Mouse (Mus musculus): ENCODE measurements at regions not wholly inside any gene's neighbourhood (a gene's known extent, or its start where the extent isn't known, plus 50 kb on each side); places are given as distances from the start of the nearest gene placed in this dataset.
"Not testable (repeated sequence)": the region's sequence is repeated elsewhere in the genome, so short reads cannot be mapped to it uniquely, and the experiment has no call there.

- H3K27ac ChIP-seq (ENCODE audit: low read length); H3K36me3 ChIP-seq (ENCODE audit: control insufficient read depth, insufficient read depth, low read length); H3K9ac ChIP-seq (ENCODE audit: low read depth, low read length); H3K27me3 ChIP-seq (ENCODE audit: control insufficient read depth, insufficient read depth, low read depth, low read length); H3K4me2 ChIP-seq (ENCODE audit: low read length); H3K4me1 ChIP-seq (ENCODE audit: control insufficient read depth, insufficient read depth, low read length); H3K4me3 ChIP-seq (ENCODE audit: low read depth, low read length); H3K9me3 ChIP-seq (replicated peaks; ENCODE audit: control insufficient read depth, low read length, poor library complexity, severe bottlenecking): not testable (repeated sequence)
- peak; percentile 68 for ATAC-seq
- WGBS: 66% methylated on average over 3 of the region's 3 CpGs
Observed at GRCm38 (mm10) chr8:71823655-71824622, 57.9 kb upstream of the Zfp709 start.

GRCm38 (mm10) chr8:71822749-71823148, 59.1 kb upstream of the Zfp709 start:
- H3K36me3 ChIP-seq (ENCODE audit: control insufficient read depth, insufficient read depth, low read length); H3K4me2 ChIP-seq (ENCODE audit: low read length); H3K27ac ChIP-seq (ENCODE audit: low read length); H3K9ac ChIP-seq (ENCODE audit: low read depth, low read length); ATAC-seq; H3K4me1 ChIP-seq (ENCODE audit: control insufficient read depth, insufficient read depth, low read length); H3K27me3 ChIP-seq (ENCODE audit: control insufficient read depth, insufficient read depth, low read depth, low read length); H3K9me3 ChIP-seq (replicated peaks; ENCODE audit: control insufficient read depth, low read length, poor library complexity, severe bottlenecking); H3K4me3 ChIP-seq (ENCODE audit: low read depth, low read length): not testable (repeated sequence)
- 50% methylated on average over 1 of the region's 1 CpGs for WGBS

GRCm38 (mm10) chr8:71819936-71820335, 61.9 kb upstream of the Zfp709 start:
- not testable (repeated sequence) for H3K27ac ChIP-seq (ENCODE audit: low read length); H3K4me2 ChIP-seq (ENCODE audit: low read length); H3K9me3 ChIP-seq (replicated peaks; ENCODE audit: control insufficient read depth, low read length, poor library complexity, severe bottlenecking); H3K4me1 ChIP-seq (ENCODE audit: control insufficient read depth, insufficient read depth, low read length); H3K27me3 ChIP-seq (ENCODE audit: control insufficient read depth, insufficient read depth, low read depth, low read length); H3K36me3 ChIP-seq (ENCODE audit: control insufficient read depth, insufficient read depth, low read length); H3K9ac ChIP-seq (ENCODE audit: low read depth, low read length); H3K4me3 ChIP-seq (ENCODE audit: low read depth, low read length)
- WGBS: 79% methylated on average over 8 of the region's 8 CpGs
- ATAC-seq: peak; percentile 66

- H3K4me1 ChIP-seq (ENCODE audit: control insufficient read depth, insufficient read depth, low read length); H3K9ac ChIP-seq (ENCODE audit: low read depth, low read length); H3K36me3 ChIP-seq (ENCODE audit: control insufficient read depth, insufficient read depth, low read length); H3K27ac ChIP-seq (ENCODE audit: low read length); H3K4me2 ChIP-seq (ENCODE audit: low read length); H3K27me3 ChIP-seq (ENCODE audit: control insufficient read depth, insufficient read depth, low read depth, low read length); H3K9me3 ChIP-seq (replicated peaks; ENCODE audit: control insufficient read depth, low read length, poor library complexity, severe bottlenecking); H3K4me3 ChIP-seq (ENCODE audit: low read depth, low read length): not testable (repeated sequence)
- 92% methylated on average over 9 of the region's 9 CpGs for WGBS
- peak; percentile 66 for ATAC-seq
Observed at GRCm38 (mm10) chr8:71819381-71819780, 62.4 kb upstream of the Zfp709 start.

- H3K4me3 ChIP-seq (ENCODE audit: low read depth, low read length); H3K4me2 ChIP-seq (ENCODE audit: low read length); H3K9ac ChIP-seq (ENCODE audit: low read depth, low read length); H3K27ac ChIP-seq (ENCODE audit: low read length); H3K36me3 ChIP-seq (ENCODE audit: control insufficient read depth, insufficient read depth, low read length); ATAC-seq; H3K27me3 ChIP-seq (ENCODE audit: control insufficient read depth, insufficient read depth, low read depth, low read length); H3K9me3 ChIP-seq (replicated peaks; ENCODE audit: control insufficient read depth, low read length, poor library complexity, severe bottlenecking); H3K4me1 ChIP-seq (ENCODE audit: control insufficient read depth, insufficient read depth, low read length): not testable (repeated sequence)
- 92% methylated on average over 19 of the region's 20 CpGs for WGBS
Observed at GRCm38 (mm10) chr8:71816272-71817034, 65.4 kb upstream of the Zfp709 start.

GRCm38 (mm10) chr8:71815813-71816212, 66.0 kb upstream of the Zfp709 start:
- H3K36me3 ChIP-seq (ENCODE audit: control insufficient read depth, insufficient read depth, low read length); H3K9me3 ChIP-seq (replicated peaks; ENCODE audit: control insufficient read depth, low read length, poor library complexity, severe bottlenecking); H3K4me3 ChIP-seq (ENCODE audit: low read depth, low read length); H3K9ac ChIP-seq (ENCODE audit: low read depth, low read length); H3K27me3 ChIP-seq (ENCODE audit: control insufficient read depth, insufficient read depth, low read depth, low read length); H3K27ac ChIP-seq (ENCODE audit: low read length); H3K4me2 ChIP-seq (ENCODE audit: low read length); H3K4me1 ChIP-seq (ENCODE audit: control insufficient read depth, insufficient read depth, low read length); ATAC-seq: not testable (repeated sequence)
- WGBS: 94% methylated on average over 5 of the region's 5 CpGs

- not testable (repeated sequence) for ATAC-seq; H3K9ac ChIP-seq (ENCODE audit: low read depth, low read length); H3K4me2 ChIP-seq (ENCODE audit: low read length); H3K27me3 ChIP-seq (ENCODE audit: control insufficient read depth, insufficient read depth, low read depth, low read length); H3K4me1 ChIP-seq (ENCODE audit: control insufficient read depth, insufficient read depth, low read length); H3K9me3 ChIP-seq (replicated peaks; ENCODE audit: control insufficient read depth, low read length, poor library complexity, severe bottlenecking); H3K4me3 ChIP-seq (ENCODE audit: low read depth, low read length); H3K36me3 ChIP-seq (ENCODE audit: control insufficient read depth, insufficient read depth, low read length); H3K27ac ChIP-seq (ENCODE audit: low read length)
- WGBS: 90% methylated on average over 14 of the region's 14 CpGs
Observed at GRCm38 (mm10) chr8:71814740-71815514, 66.9 kb upstream of the Zfp709 start.

- not testable (repeated sequence) for H3K27me3 ChIP-seq (ENCODE audit: control insufficient read depth, insufficient read depth, low read depth, low read length); H3K9ac ChIP-seq (ENCODE audit: low read depth, low read length); H3K4me1 ChIP-seq (ENCODE audit: control insufficient read depth, insufficient read depth, low read length); H3K27ac ChIP-seq (ENCODE audit: low read length); H3K9me3 ChIP-seq (replicated peaks; ENCODE audit: control insufficient read depth, low read length, poor library complexity, severe bottlenecking); H3K4me3 ChIP-seq (ENCODE audit: low read depth, low read length); ATAC-seq; H3K4me2 ChIP-seq (ENCODE audit: low read length); H3K36me3 ChIP-seq (ENCODE audit: control insufficient read depth, insufficient read depth, low read length)
- WGBS: 91% methylated on average over 4 of the region's 4 CpGs
Observed at GRCm38 (mm10) chr8:71813889-71814288, 67.9 kb upstream of the Zfp709 start.
